32 mouse cellular contexts compared by ENCODE assay signal in the genomic region with DNA sequence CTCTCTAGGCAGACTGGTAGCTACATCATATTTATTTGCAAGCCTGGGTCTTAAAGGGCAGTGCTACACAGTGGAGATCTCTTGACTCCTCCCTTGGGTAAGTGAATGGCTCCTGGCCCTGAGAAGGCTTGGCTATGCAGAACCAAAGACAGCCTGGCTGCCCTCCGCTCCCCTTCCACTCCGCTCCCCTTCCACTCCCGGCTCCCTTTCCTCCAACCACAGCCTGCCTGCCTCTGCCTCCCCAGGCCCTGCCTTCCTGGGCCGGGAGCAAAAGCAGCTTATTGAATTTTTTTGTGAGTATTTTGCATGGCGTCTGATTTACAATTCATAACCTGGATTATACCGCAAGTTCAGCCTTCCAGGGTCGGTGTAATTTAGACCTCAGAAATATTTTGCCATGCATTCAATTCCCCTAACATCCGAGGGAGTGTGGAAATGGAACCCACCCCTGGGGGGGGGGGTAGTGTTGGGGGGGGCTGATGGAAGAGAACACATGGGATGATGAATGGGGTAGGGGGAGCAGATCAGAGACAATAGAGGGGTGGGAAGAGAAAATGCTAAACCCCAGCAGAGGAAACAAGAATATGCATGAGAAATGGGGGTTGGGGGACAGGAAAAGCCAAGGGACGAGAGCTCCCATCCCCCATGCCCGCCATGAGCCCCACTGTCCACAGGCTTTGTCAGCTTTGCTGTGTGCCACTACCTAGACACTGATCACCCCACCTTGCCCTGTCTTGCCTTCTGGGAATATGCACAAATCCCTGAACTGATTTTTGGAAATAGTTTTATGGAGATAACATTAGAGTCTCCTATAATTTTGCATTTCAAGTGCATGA.
DNase-seq lines count a peak whose midpoint lies in the region; ATAC-seq and TF ChIP-seq lines count a peak whose summit lies in the region.
"Had no signal": no experiment of that assay in that cellular context is flagged by ENCODE, and none has a peak within 500 bp of the region (broad histone marks: within the 10 kb centered on the region; RNA-seq: fewer than 3 reads in every experiment).

No protein-coding gene starts in this region.

- 0 out of 2 replicates have a peak overlapping the region, but pooled peaks have one; percentile 12 for H3K27ac ChIP-seq in forebrain, embryonic 15.5 days (replicated peaks)
- H3K27ac ChIP-seq in forebrain, embryonic 11.5 days (ENCODE audit: low read depth, low read length) = no peak overlapping the region; the same call in 1 of the 2 replicates
- peak overlapping the region; percentile 59 for H3K27ac ChIP-seq in midbrain, embryonic 10.5 days (replicated peaks)
- H3K27ac ChIP-seq in midbrain, postnatal 0 days (ENCODE audit: low read depth, low read length) = no peak overlapping the region
- peak overlapping the region; percentile 62 for H3K27ac ChIP-seq in midbrain, embryonic 12.5 days (replicated peaks)
- H3K27ac ChIP-seq in limb, embryonic 10.5 days = no peak overlapping the region
- H3K27ac ChIP-seq: embryonic facial prominence, embryonic 12.5 days; heart, embryonic 10.5 days; heart, embryonic 15.5 days; limb, embryonic 15.5 days; liver, embryonic 13.5 days; macrophage; neural tube, embryonic 12.5 days; stomach, postnatal 0 days had no signal

- no peak for TF ChIP-seq CTCF in midbrain, postnatal 0 days (IDR thresholded peaks at IDR 0.05)

- no peak overlapping the region for H3K4me2 ChIP-seq in forebrain, embryonic 15.5 days (replicated peaks)
- no peak overlapping the region for H3K4me2 ChIP-seq in forebrain, embryonic 11.5 days (ENCODE audit: low read depth, low read length, severe bottlenecking)
- no peak overlapping the region for H3K4me2 ChIP-seq in midbrain, postnatal 0 days (ENCODE audit: low read depth, low read length, poor library complexity, severe bottlenecking)
- H3K4me2 ChIP-seq in midbrain, embryonic 12.5 days (replicated peaks) = 0 out of 2 replicates have a peak overlapping the region, but pooled peaks have one; percentile 1
- H3K4me2 ChIP-seq: embryonic facial prominence, embryonic 12.5 days; heart, embryonic 15.5 days; limb, embryonic 15.5 days; liver, embryonic 13.5 days; neural tube, embryonic 12.5 days had no signal

- no peak for ATAC-seq in forebrain, embryonic 15.5 days (replicated peaks)
- ATAC-seq in forebrain, embryonic 11.5 days (replicated peaks; ENCODE audit: low FRiP score) = no peak
- ATAC-seq in midbrain, postnatal 0 days (ENCODE audit: low FRiP score) = no peak
- peak; percentile 79 for ATAC-seq in midbrain, embryonic 12.5 days (ENCODE audit: low FRiP score, low read depth)
- ATAC-seq: intestine, postnatal 0 days; lung, postnatal 0 days had no signal

- no peaks in the 10 kb centered on the region for H3K36me3 ChIP-seq in forebrain, embryonic 15.5 days
- no peaks in the 10 kb centered on the region for H3K36me3 ChIP-seq in forebrain, embryonic 11.5 days (ENCODE audit: control insufficient read depth, insufficient read depth, low read length)
- no peaks in the 10 kb centered on the region for H3K36me3 ChIP-seq in midbrain, embryonic 10.5 days
- H3K36me3 ChIP-seq in midbrain, postnatal 0 days (ENCODE audit: insufficient read depth, low read length) = no peaks in the 10 kb centered on the region
- H3K36me3 ChIP-seq in midbrain, embryonic 12.5 days = no peaks in the 10 kb centered on the region
- no peaks in the 10 kb centered on the region for H3K36me3 ChIP-seq in limb, embryonic 10.5 days
- H3K36me3 ChIP-seq: embryonic facial prominence, embryonic 12.5 days; G1E; heart, embryonic 10.5 days; heart, embryonic 15.5 days; limb, embryonic 15.5 days; liver, embryonic 13.5 days; neural tube, embryonic 12.5 days had no signal

- H3K27me3 ChIP-seq in forebrain, embryonic 15.5 days = no peaks in the 10 kb centered on the region
- no peaks in the 10 kb centered on the region for H3K27me3 ChIP-seq in forebrain, embryonic 11.5 days (ENCODE audit: control insufficient read depth, insufficient read depth, low read length)
- no peaks in the 10 kb centered on the region for H3K27me3 ChIP-seq in midbrain, embryonic 10.5 days (ENCODE audit: low read depth, poor library complexity, severe bottlenecking)
- H3K27me3 ChIP-seq in midbrain, postnatal 0 days (ENCODE audit: insufficient read depth, low read length) = no peaks in the 10 kb centered on the region
- H3K27me3 ChIP-seq in midbrain, embryonic 12.5 days = no peaks in the 10 kb centered on the region
- no peaks in the 10 kb centered on the region for H3K27me3 ChIP-seq in limb, embryonic 10.5 days (ENCODE audit: low read depth, poor library complexity, severe bottlenecking)
- H3K27me3 ChIP-seq: heart, embryonic 15.5 days; limb, embryonic 15.5 days; liver, embryonic 13.5 days; neural tube, embryonic 12.5 days had no signal

- no peak for DNase-seq in forebrain, embryonic 11.5 days (ENCODE audit: low spot score)
- DNase-seq in midbrain, embryonic 10.5 days (ENCODE audit: low spot score) = no peak
- DNase-seq in midbrain, postnatal 0 days (ENCODE audit: low spot score) = no peak
- no peak for DNase-seq in thymus, adult 18-20 months
- no peak for DNase-seq in limb, embryonic 10.5 days (ENCODE audit: low spot score)
- DNase-seq: adrenal gland, adult 8-10 months; cerebellum, adult 8-10 months; cerebellum, postnatal 25 days; gastrocnemius, postnatal 25 days; heart, adult 11 months; heart, postnatal 36 days; kidney, adult 9 months; kidney, postnatal 10 days; layer of hippocampus, postnatal 36 days; left cerebral cortex, postnatal 4 days; liver, embryonic 13.5 days; lung, adult 18-20 months; right cerebral cortex, postnatal 4 days; thymus, adult 2 months; thymus, postnatal 36 days had no signal

- H3K4me3 ChIP-seq in forebrain, embryonic 15.5 days = no peak overlapping the region
- H3K4me3 ChIP-seq in forebrain, embryonic 11.5 days (ENCODE audit: low read depth, low read length) = no peak overlapping the region
- no peak overlapping the region for H3K4me3 ChIP-seq in midbrain, embryonic 10.5 days
- no peak overlapping the region for H3K4me3 ChIP-seq in midbrain, postnatal 0 days (ENCODE audit: low read depth, low read length)
- no peak overlapping the region for H3K4me3 ChIP-seq in midbrain, embryonic 12.5 days
- H3K4me3 ChIP-seq in limb, embryonic 10.5 days = no peak overlapping the region
- H3K4me3 ChIP-seq: embryonic facial prominence, embryonic 12.5 days; heart, embryonic 10.5 days; heart, embryonic 15.5 days; limb, embryonic 15.5 days; liver, embryonic 13.5 days; neural tube, embryonic 12.5 days had no signal

- WGBS in forebrain, embryonic 15.5 days = 47% methylated on average over 10 of the region's 10 CpGs
- 50% methylated on average over 10 of the region's 10 CpGs for WGBS in forebrain, embryonic 11.5 days
- 49% methylated on average over 10 of the region's 10 CpGs for WGBS in midbrain, embryonic 10.5 days
- 20% methylated on average over 10 of the region's 10 CpGs for WGBS in midbrain, postnatal 0 days
- 29% methylated on average over 10 of the region's 10 CpGs for WGBS in midbrain, embryonic 12.5 days
- WGBS in limb, embryonic 10.5 days = 56% methylated on average over 10 of the region's 10 CpGs

- no peaks in the 10 kb centered on the region for H3K9me3 ChIP-seq in forebrain, embryonic 15.5 days
- H3K9me3 ChIP-seq in forebrain, embryonic 11.5 days (ENCODE audit: control insufficient read depth, low read length) = no peaks in the 10 kb centered on the region
- no peaks in the 10 kb centered on the region for H3K9me3 ChIP-seq in midbrain, embryonic 10.5 days (replicated peaks)
- H3K9me3 ChIP-seq in midbrain, postnatal 0 days (ENCODE audit: low read length) = no peaks in the 10 kb centered on the region
- H3K9me3 ChIP-seq in midbrain, embryonic 12.5 days = no peaks in the 10 kb centered on the region
- H3K9me3 ChIP-seq in limb, embryonic 10.5 days (replicated peaks) = no peaks in the 10 kb centered on the region
- H3K9me3 ChIP-seq: embryonic facial prominence, embryonic 12.5 days; heart, embryonic 10.5 days; heart, embryonic 15.5 days; limb, embryonic 15.5 days; liver, embryonic 13.5 days; neural tube, embryonic 12.5 days had no signal

- H3K4me1 ChIP-seq in forebrain, embryonic 15.5 days = no peaks in the 10 kb centered on the region
- no peaks in the 10 kb centered on the region for H3K4me1 ChIP-seq in forebrain, embryonic 11.5 days (replicated peaks; ENCODE audit: control insufficient read depth, insufficient read depth, low read length)
- H3K4me1 ChIP-seq in midbrain, embryonic 10.5 days = peaks cover 21% of the 10 kb centered on the region
- H3K4me1 ChIP-seq in midbrain, postnatal 0 days (ENCODE audit: insufficient read depth, low read length) = no peaks in the 10 kb centered on the region
- H3K4me1 ChIP-seq in midbrain, embryonic 12.5 days = peaks cover 10% of the 10 kb centered on the region; the same call in 1 of the 2 replicates
- H3K4me1 ChIP-seq in limb, embryonic 10.5 days = peaks cover 8% of the 10 kb centered on the region
- H3K4me1 ChIP-seq: limb, embryonic 15.5 days; liver, embryonic 13.5 days; neural tube, embryonic 12.5 days had no signal

- H3K9ac ChIP-seq in forebrain, embryonic 15.5 days (replicated peaks) = no peak overlapping the region
- H3K9ac ChIP-seq in forebrain, embryonic 11.5 days (ENCODE audit: low read length) = no peak overlapping the region
- H3K9ac ChIP-seq in midbrain, postnatal 0 days (replicated peaks; ENCODE audit: low read length, poor library complexity, severe bottlenecking) = no peak overlapping the region
- H3K9ac ChIP-seq in midbrain, embryonic 12.5 days (replicated peaks) = no peak overlapping the region
- H3K9ac ChIP-seq: embryonic facial prominence, embryonic 12.5 days; heart, embryonic 15.5 days; limb, embryonic 15.5 days; liver, embryonic 13.5 days; neural tube, embryonic 12.5 days had no signal

Comparison
In these comparisons a context has a peak if more than half of its experiments do, and no peak if none do; other contexts are left out.
1. H3K27ac ChIP-seq: peak in forebrain, embryonic 15.5 days (single experiment), midbrain, embryonic 10.5 days (single experiment) and midbrain, embryonic 12.5 days (single experiment); none in forebrain, embryonic 11.5 days (single experiment), midbrain, postnatal 0 days (single experiment) and limb, embryonic 10.5 days (single experiment).